Mouse (Mus musculus): ENCODE measurements around the gene Cabp4.
"Not testable (repeated sequence)": the region's sequence is repeated elsewhere in the genome, so short reads cannot be mapped to it uniquely, and the experiment has no call there.

The Cabp4 gene

DNA sequence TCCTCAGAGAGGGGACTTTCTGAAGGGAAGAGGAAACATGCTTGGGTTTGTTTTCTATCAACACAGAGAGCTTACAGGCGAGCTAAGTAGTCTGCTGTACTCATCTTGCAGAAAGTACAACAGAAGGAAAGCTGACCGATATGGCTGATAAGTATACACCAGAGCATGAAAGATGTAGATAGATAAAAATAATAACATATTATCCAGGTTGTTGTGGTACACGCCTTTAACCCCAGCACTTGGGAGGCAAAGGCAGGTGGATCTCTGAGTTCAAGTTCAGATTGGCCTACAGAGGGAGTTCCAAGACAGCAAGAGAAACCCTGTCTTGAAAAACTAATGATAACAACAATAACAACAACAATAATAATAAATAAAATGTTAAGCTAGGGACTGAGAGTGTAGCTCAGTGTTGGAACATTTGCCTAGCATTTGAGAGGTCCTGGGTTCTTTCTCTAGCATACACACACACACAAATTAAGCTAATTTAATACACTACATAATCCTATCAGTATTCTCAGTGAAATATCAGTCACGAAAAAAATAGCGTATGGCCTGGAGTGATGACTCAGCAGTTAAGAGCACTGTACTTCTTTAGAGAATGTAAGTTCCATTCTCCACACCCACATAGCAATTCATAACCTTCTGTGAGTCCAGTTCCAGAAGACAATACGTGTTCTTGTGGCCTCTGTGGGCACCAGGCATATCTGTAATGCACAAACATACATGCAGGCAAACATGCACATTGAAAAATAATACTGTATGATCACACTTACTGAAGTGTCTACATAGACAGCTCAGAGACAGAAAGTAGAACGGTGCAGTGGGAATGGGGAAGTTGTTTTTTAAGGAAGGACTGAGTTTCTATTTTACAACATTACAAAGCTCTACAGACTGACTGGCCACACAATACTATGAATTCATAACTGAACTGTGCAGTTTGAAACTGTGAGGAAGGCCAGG, 21.1 kb downstream of the Cabp4 start:
- DNase-seq (ENCODE audit: low spot score): no peak

DNA sequence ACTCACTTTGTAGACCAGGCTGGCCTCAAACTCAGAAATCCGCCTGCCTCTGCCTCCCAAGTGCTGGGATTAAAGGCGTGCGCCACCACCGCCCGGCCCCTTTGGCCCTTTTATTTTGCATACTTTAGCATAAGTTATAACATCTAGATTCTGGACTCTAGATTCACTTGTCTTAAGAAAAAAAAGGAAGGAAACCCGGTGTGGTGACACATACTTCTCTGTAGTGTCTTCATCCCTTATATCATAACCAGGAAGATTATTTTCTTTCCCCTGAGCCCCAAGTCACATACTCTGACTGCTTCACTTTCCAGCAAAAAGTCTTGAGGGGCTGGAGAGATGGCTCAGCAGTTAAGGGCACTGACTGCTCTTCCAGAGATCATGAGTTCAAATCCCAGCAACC, 21.9 kb downstream of the Cabp4 start:
- DNase-seq (ENCODE audit: low spot score): not testable (repeated sequence)

GRCm38 (mm10) chr19:4121097-4121805, 22.6 kb downstream of the Cabp4 start:
- peak; percentile 99 for DNase-seq (ENCODE audit: low spot score)

DNA sequence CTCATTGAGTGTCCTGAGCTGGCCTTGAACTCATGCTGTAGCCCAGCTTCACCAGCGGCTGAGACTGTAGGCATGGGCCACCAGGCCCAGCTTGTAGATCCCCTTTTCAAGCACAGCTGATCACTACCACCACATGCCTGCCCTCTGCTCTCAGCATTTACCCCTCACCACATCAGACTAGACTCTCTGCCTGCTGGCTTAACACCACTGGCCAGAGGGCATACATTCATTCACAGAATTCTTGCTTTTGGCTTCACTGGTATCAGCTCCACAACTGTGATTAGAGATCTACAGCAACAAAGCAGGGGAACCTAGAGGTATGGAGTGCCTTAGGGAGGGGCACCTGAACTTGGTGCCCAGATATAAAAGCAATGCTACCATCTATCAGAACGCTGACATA, 23.3 kb downstream of the Cabp4 start:
- no peak for DNase-seq (ENCODE audit: low spot score)

DNA sequence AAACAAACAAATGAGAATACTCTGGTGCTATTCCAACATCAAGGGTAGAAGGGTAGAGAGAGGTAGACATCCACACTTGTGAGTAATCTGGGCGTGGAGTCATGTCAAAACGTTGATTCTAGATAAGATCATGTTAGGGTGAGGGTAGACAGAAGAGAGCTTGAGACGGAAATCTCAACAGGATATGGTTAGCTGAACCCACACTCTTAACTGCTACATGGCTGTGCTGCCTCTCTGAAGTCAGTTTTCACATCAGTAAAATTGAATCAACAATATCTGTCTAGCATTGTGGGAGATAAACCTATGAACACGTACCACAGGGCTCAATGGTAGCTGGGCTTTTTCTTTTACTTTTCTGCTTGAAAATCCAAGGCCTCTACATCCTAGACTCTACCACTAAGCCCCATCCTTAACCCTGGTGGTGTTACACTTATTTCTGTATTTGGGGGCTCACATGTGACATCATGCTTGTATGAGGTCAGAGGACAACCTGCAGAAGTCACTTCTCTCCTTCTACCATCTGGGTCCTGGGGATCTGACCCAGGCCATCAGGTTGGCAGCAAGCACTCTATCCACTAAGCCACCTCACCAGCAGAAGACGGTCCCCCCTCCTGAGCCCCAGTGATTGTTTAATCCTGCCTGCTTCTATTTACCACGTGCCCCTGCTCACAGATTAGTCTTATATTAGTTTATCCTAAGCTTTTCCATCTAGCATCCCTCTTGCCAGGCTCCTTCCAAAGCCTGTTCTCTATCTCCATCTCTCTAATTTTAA, 23.9 kb downstream of the Cabp4 start:
- no peak for DNase-seq (ENCODE audit: low spot score)

DNA sequence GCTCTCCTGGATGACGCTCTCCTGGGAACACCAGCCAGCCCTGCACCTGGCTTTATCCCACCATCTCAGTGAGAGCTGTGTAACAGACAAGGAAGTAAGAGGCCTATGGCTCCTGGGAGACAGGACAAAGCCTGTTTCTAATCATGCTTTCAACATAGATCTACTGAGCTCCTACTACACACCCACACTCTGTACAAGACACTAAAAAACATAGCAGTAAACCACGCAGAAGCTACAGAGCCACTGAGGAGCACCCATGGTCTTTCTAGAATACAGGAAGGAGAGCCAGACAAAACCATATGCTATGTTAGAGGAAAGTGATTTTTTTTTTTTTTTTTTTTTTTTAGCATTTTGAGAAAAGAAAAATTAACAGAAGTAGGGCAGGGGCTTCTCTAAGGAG, 25.5 kb downstream of the Cabp4 start:
- DNase-seq (ENCODE audit: low spot score): no peak

DNA sequence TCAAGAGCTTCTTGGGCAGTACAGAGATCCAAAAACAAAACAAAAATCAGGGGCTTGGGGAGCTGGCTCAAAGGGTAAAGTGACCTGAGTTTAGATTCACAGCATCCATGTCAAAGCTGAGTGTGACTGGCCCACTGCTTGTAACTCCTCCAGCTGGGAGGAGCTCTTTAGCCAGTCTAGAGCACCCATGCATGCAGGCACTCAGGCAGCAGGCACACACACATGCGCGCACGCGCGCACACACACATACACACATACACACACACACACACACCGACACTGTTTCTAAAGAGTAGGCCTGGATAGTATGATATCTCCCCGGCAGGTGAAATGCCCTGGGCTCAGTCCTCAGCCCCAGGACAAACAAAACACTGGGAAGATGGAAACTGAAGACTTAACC, 26.8 kb downstream of the Cabp4 start:
- no peak for DNase-seq (ENCODE audit: low spot score)

GRCm38 (mm10) chr19:4115816-4116215, 28.0 kb downstream of the Cabp4 start:
- no peak for DNase-seq (ENCODE audit: low spot score)

DNA sequence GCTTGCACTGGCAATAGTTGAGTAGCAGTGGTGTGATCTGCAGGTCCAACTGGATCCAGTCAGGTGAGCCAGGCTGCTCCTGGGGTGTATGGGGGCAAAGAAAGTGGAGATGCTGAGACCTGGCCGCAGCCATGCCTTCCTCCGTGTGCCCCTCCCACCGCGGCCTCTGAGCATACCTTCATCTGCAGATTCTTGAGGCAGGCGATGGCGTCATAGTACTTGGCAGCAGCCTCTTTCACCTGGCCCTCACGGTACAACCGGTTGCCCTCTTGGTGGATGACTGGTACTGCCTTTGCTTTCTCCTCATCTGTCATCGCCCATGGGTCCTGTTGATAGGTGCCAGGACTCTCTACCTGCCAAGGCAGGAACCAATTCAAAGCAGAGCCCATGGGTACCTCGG, 28.7 kb downstream of the Cabp4 start:
- DNase-seq (ENCODE audit: low spot score): no peak

DNA sequence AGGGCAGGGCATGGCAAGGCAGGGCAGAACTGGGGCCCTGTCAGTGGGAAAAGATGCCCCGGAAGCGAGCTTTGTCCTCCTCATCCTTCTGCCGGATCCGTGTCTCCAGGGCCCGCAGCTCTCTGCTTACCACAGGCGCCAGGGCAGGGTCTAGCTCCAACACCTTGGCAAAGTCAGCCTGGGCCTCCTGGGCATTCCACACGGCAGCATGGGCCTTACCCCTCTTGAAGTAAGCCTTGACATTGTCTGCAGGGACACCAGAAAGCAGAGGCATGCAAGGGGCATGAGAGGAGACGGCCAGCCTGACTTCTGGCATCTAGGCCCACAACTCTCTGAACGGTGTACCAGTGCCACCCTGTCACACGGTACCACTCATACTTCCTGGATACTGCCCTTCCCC, 29.3 kb downstream of the Cabp4 start:
- DNase-seq (ENCODE audit: low spot score): no peak

GRCm38 (mm10) chr19:4113806-4114230, 30.0 kb downstream of the Cabp4 start:
- DNase-seq (ENCODE audit: low spot score): no peak

- DNase-seq (ENCODE audit: low spot score): no peak
Observed at GRCm38 (mm10) chr19:4113186-4113805, 30.5 kb downstream of the Cabp4 start.

DNA sequence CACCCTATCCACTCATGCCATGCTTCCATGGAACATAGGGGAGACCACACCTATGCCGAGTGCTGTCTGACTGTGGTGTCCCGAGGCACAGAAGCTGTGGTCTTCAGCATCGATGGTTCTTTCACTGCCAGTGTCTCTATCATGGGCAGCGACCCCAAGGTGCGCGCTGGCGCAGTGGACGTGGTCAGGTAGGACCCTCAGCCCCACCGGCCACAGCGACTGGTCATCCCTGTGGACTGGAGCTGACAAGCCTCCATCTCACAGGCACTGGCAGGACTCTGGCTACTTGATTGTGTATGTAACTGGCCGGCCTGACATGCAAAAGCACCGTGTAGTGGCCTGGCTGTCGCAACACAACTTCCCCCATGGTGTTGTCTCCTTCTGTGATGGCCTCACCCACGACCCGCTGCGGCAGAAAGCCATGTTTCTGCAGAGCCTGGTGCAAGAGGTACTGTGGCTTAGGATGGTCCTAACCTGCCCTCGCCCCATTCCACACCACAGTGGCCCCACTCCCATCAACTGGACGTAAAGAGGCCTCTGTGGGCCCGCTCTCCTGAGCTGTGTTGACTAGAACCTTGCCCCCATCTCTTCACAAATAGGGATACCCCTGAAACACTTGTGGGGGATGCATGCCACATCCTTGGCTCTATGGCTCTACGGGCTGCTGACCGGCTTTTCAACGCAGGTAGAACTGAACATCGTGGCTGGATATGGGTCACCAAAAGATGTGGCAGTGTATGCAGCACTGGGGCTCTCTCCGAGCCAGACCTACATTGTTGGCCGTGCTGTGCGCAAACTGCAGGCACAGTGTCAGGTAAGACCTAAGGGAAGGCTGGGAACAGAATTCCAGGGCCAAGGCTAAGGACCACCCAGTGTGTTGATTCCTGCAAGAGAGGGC, 31.5 kb downstream of the Cabp4 start:
- no peak for DNase-seq (ENCODE audit: low spot score)

- no peak for DNase-seq (ENCODE audit: low spot score)
Observed at GRCm38 (mm10) chr19:4108535-4108934, 35.3 kb downstream of the Cabp4 start.

- no peak for DNase-seq (ENCODE audit: low spot score)
Observed at GRCm38 (mm10) chr19:4106654-4107053, 37.2 kb downstream of the Cabp4 start.

- DNase-seq (ENCODE audit: low spot score): no peak
Observed at GRCm38 (mm10) chr19:4104675-4105194, 39.1 kb downstream of the Cabp4 start.

DNA sequence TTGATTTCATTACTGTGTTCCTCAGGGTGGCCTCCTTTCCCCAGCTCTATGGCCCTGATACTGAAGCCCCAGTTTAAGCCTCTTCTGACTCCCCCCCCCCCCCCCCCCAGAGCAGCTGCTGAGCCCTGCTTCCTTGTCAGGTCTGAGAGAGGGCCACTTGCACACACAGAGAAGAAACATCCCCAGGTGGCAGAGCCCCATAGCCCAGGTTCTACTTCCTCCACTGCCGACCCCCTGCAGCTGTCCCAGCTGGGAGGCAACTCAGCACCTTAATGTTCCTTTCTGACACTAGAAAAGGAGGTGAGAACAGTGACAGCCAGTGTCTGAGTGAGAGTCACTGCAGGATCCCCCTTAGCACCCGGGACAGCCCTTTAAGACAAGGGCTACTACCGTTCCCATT, 40.0 kb downstream of the Cabp4 start:
- no peak for DNase-seq (ENCODE audit: low spot score)

DNA sequence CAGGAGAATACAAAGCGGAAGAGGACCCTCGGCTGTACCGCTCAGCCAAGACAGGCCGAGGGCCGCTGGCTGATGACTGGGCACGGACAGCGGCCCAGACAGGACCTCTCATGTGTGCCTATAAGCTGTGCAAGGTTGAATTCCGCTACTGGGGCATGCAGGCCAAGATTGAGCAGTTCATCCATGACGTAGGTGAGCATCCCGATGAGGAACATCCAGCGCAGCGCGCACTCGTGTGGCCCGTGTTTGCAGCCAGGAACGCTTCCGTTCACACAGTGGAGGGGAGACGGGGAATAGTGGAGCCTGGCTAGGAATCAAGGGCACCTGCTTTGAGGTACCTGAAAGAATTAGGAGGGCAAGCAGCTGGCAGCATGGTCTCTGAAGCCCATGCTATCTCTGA, 40.5 kb downstream of the Cabp4 start:
- no peak for DNase-seq (ENCODE audit: low spot score)

DNA sequence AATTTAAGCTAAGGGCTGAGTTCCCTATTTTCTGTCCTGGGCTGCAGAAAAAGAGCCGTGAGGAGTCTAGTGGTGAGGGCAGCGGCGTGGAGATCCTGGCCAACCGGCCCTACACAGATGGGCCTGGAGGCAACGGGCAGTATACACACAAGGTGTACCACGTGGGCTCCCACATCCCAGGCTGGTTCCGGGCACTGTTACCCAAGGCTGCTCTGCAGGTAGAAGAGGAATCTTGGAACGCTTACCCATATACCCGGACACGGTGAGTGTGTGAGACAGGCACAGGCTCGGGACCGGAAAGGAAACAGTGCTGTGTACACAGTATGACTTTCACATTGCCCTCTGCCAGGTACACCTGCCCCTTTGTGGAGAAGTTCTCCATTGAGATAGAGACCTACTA, 41.2 kb downstream of the Cabp4 start:
- no peak for DNase-seq (ENCODE audit: low spot score)

- no peak for DNase-seq (ENCODE audit: low spot score)
Observed at GRCm38 (mm10) chr19:4102049-4102448, 41.8 kb downstream of the Cabp4 start.

GRCm38 (mm10) chr19:4101466-4101865, 42.4 kb downstream of the Cabp4 start:
- no peak for DNase-seq (ENCODE audit: low spot score)
